Mouse (Mus musculus) megakaryocyte, embryonic 14.5 days (primary cell): ENCODE data around the gene Ptpdc1. TPM values are rescaled to one million over a fixed set of nuclear protein-coding genes. Genes with fewer than 3 reads are reported as not detected.

ENCODE experiments used
- H3K27me3 ChIP-seq: replicated peaks from 2 replicates; pipeline ENCODE3; 2012; ENCODE audit warnings: inconsistent platforms
- H3K36me3 ChIP-seq: replicated peaks from 2 replicates; pipeline ENCODE3; 2012; ENCODE audit warnings: low read length, inconsistent platforms, mixed read lengths
- H3K4me1 ChIP-seq: 2 replicates; pipeline ENCODE4 v1.6.1; 2012; ENCODE audit warnings: inconsistent platforms
- H3K4me3 ChIP-seq: replicated peaks from 2 replicates; pipeline ENCODE3; 2012; ENCODE audit warnings: moderate library complexity, mild to moderate bottlenecking, inconsistent platforms
- H3K9me3 ChIP-seq: 2 replicates; pipeline ENCODE4 v1.6.1; 2012; ENCODE audit warnings: inconsistent platforms
- FLI1 ChIP-seq: IDR thresholded peaks from 2 replicates; pipeline ENCODE4 v1.6.1; 2012; ENCODE audit warnings: low read length, inconsistent platforms, mixed read lengths
- GATA1 ChIP-seq: IDR thresholded peaks from 3 replicates; pipeline ENCODE4 v1.6.1; 2012; ENCODE audit warnings: mixed read lengths, low read length, inconsistent platforms, borderline replicate concordance
- polyA plus RNA-seq: library from polyadenylated mRNA; stranded (reverse); fragments of >175 nt; gene quantifications from 2 replicates; pipeline ENCODE4 v1.2.3, GENCODE M21; 2012; ENCODE audit warnings: low replicate concordance; ENCODE audit not compliant: insufficient read depth

The Ptpdc1 gene
- polyA plus RNA-seq, 1 experiment = not detected

DNA sequence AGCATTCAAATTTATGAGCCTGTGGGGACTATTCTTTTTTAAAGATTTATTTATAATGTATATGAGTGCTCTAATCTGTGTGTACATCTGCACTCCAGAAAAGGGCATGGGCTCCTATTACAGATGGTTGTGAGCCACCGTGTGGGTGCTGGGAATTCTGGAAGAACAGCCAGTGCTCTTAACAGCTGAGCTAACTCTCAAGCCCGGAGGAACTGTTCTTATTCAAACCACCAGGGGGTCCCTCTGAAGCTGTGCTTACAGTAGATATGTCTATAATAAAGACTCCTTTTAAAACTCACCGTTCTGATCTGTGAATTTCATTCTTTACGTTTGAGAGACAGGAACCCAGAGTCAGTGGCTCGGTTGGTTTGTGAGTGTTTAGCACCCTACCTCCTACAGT is 6.2 kb upstream of the Ptpdc1 start:
- H3K9me3 ChIP-seq = peaks cover 24% of the 10 kb centered on the region
- H3K4me1 ChIP-seq = no peaks in the 10 kb centered on the region
- no peak overlapping the region for H3K4me3 ChIP-seq
- peaks cover 27% of the 10 kb centered on the region for H3K27me3 ChIP-seq
- no peaks in the 10 kb centered on the region for H3K36me3 ChIP-seq
- TF ChIP-seq GATA1 (no peak), FLI1 (no peak)

DNA sequence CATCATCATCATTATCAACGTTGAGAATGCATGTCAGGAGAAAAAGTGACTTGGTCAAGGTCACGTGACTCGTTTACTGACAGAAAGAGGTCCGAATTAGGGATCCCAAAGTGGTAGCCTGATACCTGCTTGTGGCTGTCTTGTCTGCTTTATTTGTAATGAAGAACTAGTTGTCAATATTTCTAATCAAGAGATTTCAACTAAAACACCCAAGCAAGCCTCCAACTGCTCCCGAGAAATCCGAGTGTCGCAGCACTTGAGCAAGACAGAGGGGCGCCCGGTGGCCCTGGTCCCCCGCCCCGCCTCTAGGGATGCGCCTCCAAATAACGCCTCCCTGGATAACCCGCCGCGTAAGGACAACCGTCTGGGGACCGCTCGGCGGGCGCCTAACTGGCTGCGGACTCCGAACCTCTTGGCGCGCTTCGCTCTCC is 481 bp downstream of the Ptpdc1 start:
- peak overlapping the region; percentile 89 for H3K4me3 ChIP-seq
- H3K36me3 ChIP-seq = no peaks in the 10 kb centered on the region
- peaks cover 43% of the 10 kb centered on the region for H3K27me3 ChIP-seq
- H3K9me3 ChIP-seq = peaks cover 17% of the 10 kb centered on the region
- H3K4me1 ChIP-seq = peaks cover 11% of the 10 kb centered on the region
- TF ChIP-seq FLI1 = no peak

DNA sequence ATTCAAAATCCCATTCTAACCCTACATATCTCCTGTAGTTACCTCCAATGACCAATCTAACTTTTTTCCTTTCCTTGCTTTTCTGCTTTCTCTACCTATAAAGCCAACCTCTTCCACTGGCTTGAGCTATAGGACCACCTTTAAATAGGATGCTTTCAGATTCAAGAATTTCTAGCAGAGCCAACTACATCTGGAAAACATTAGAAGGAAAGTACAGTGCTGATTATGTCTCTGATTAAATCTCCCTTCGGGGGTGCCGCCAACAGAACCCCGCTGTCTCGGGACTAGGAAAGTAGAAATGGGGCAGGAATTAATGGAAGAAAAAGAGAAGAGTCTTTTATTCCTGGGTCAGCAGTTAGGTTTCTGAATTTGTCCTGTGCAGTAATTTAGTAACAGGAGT is 6.6 kb downstream of the Ptpdc1 start:
- Histone ChIP-seq H3K4me3 (no peak overlapping the region), H3K36me3 (no peaks in the 10 kb centered on the region), H3K27me3 (peaks cover 9% of the 10 kb centered on the region), H3K4me1 (no peaks in the 10 kb centered on the region), H3K9me3 (peaks cover 33% of the 10 kb centered on the region)
- TF ChIP-seq GATA1 = no peak
- no peak for TF ChIP-seq FLI1

DNA sequence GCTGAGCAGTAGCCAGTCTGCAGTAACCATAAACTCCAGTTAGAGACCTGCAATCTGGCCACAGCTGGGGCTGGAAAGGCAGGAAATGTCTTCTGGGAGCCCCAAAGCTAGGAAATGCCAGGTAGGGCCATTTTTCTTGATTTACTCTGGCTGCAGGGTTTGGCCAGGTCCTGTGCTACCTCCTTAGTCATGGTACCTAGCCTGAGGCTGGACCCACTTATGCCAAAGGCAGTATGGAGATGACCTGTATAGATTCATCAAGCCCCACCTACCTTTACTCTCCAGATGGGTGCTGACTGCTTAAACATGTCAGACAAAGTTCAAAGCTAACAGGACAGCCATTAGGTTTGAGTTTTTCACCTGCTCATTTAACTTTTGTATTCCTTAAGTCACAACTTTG is 7.7 kb downstream of the Ptpdc1 start:
- H3K36me3 ChIP-seq = no peaks in the 10 kb centered on the region
- H3K4me3 ChIP-seq = no peak overlapping the region
- H3K27me3 ChIP-seq = peaks cover 6% of the 10 kb centered on the region
- TF ChIP-seq FLI1 = no peak
- TF ChIP-seq GATA1 = no peak
- peaks cover 34% of the 10 kb centered on the region for H3K9me3 ChIP-seq
- no peaks in the 10 kb centered on the region for H3K4me1 ChIP-seq

DNA sequence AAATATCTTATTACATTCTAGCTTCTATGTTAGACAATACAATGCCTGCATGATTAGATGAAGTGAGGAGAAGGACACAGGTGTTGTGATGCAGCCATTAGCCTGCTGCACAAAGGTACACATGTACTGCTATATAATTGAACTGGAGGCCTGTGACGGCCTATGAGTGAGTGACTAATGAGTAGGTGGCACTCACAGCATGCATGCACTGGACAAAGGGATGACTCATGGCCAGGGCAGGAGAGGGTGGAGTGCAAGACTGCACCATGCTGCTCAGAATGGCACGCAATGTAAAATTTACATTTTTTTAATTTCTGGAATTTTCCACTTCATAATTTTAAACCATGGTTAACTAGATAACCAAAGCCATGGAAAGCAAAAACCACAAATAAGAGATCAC is 10.9 kb downstream of the Ptpdc1 start:
- peaks cover 34% of the 10 kb centered on the region for H3K9me3 ChIP-seq
- H3K36me3 ChIP-seq = no peaks in the 10 kb centered on the region
- no peaks in the 10 kb centered on the region for H3K4me1 ChIP-seq
- TF ChIP-seq GATA1 (no peak), FLI1 (no peak)
- H3K4me3 ChIP-seq = no peak overlapping the region
- H3K27me3 ChIP-seq = peaks cover 4% of the 10 kb centered on the region

DNA sequence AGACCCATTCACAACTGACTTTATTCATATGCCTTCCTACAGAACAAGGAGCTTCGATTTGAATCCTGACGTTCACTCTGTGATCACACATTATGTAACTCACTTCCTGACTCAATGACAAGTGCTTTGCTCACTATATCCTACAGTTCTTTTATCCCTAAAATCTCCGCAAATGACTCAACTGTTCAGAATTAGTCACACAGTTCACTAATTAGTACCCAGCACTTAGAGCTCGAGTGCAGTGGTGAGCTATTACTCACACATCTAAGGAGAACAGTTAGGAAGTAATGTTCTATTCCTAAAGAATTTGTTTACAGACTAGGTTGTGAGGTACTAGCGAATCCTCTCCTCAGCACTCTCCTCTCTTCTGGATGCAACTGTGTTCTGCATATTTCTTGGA is 16.4 kb downstream of the Ptpdc1 start:
- Histone ChIP-seq H3K4me3 (no peak overlapping the region), H3K36me3 (no peaks in the 10 kb centered on the region), H3K4me1 (no peaks in the 10 kb centered on the region), H3K27me3 (peaks cover 3% of the 10 kb centered on the region), H3K9me3 (peaks cover 3% of the 10 kb centered on the region)
- no peak for TF ChIP-seq FLI1
- TF ChIP-seq GATA1 = no peak

DNA sequence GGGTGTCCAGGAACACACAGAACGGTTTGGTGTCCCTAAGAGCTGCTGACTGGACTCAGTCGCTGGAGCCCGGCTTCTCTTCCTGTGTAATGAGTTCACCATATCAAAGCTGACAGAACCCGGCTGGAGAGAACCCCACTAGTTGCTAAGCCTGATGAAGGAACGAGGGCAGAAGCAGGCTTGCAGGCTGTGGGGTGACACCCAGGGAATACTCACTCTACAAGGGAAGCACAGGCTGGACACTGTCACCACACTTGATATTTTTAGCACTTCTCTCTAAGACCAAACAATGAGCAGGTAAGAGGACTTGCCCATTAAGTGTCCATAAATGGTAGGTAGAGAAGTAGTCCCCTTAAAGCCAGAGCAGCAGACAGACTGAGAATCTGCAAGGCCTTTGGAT is 20.9 kb downstream of the Ptpdc1 start:
- Histone ChIP-seq H3K4me3 (no peak overlapping the region), H3K9me3 (0 out of 2 replicates have a peak, but pooled peaks cover 3% of the 10 kb centered on the region), H3K27me3 (peaks cover 12% of the 10 kb centered on the region), H3K4me1 (peaks cover 7% of the 10 kb centered on the region; the same call in 1 of the 2 replicates), H3K36me3 (no peaks in the 10 kb centered on the region)
- TF ChIP-seq GATA1 (no peak), FLI1 (no peak)

DNA sequence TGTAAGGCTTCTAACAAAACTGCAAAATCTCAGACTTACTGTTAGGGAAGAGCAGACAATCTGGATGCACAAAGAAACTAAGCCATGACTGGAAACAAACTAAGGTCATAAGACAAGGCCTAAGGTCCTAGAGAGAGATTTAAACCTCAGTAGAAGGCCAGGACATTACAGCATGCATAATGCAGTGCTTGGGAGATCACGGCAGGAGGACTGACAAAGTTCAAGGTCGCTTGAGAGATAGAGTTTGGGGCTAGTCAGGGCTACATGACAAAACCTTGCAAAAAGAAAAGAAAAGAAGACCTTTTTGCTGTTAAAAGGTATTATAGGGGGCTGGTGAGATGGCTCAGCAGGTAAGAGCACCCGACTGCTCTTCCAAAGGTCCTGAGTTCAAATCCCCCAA is 22.2 kb downstream of the Ptpdc1 start:
- Histone ChIP-seq H3K27me3 (peaks cover 12% of the 10 kb centered on the region), H3K36me3 (no peaks in the 10 kb centered on the region), H3K4me3 (no peak overlapping the region), H3K4me1 (peaks cover 7% of the 10 kb centered on the region; the same call in 1 of the 2 replicates), H3K9me3 (0 out of 2 replicates have a peak, but pooled peaks cover 3% of the 10 kb centered on the region)
- TF ChIP-seq GATA1 (no peak), FLI1 (no peak)

DNA sequence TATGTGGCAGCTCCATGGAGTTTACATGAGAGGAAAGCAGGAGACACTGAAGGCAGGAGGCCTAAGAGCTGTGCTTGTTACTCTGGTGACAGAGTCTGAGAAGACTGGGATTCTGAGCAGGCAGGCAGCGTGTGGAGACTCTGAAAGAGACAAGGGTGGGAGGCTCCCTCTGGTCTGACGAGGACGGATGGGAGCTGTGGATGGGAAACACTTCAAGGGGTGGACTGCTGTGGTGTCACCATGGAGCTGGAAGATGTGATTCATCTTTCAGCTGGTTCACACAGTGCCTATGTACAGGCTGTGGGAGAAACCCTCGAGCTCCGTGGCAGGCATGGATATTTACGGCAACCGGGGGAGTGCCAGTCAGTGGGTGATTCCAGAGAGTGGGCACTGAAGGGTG is 30.9 kb downstream of the Ptpdc1 start:
- Histone ChIP-seq H3K9me3 (no peaks in the 10 kb centered on the region), H3K4me1 (no peaks in the 10 kb centered on the region), H3K4me3 (no peak overlapping the region), H3K36me3 (no peaks in the 10 kb centered on the region), H3K27me3 (peaks cover 23% of the 10 kb centered on the region)
- TF ChIP-seq FLI1 (no peak), GATA1 (no peak)

DNA sequence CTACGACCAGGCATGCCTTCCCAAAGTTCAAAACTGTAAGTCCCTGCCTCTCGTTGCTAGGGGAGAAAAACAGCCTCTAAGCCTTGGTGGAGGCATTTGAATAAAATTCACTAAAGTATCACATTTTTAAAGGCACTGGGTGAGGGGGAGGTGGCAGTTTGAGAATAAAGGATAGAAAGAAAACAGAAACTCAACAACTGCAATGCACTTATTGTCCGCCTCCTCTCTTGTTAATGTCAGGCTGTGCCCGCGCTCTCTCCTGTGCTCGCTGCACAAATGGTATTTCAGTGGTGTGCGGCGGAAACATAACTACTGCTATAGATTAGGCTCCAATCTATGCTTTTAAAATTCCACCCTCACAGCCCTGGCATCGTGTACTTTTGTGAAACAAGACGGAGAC is 31.4 kb downstream of the Ptpdc1 start:
- Histone ChIP-seq H3K9me3 (no peaks in the 10 kb centered on the region), H3K4me1 (no peaks in the 10 kb centered on the region)
- TF ChIP-seq FLI1 = no peak
- no peak for TF ChIP-seq GATA1

DNA sequence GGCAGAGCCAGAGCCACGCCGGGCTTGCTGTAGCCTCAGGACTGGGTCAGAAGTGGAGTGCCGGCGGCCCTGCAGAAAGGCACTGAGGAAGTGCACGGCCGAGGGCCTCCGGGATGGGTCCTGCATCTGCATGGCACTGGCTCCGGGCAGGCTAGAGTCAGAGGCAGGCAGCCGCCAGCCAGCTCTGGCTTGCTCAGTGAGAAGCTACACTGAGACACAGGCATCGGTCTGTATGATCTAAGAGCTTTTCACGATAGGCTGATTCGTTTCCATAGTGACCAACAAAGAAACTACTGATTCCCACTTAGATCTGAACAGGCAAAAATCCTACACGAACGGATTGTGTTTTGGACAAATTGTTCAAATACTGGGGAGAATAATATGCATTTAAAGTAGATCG is 32.3 kb downstream of the Ptpdc1 start:
- TF ChIP-seq FLI1 (no peak), GATA1 (no peak)
- Histone ChIP-seq H3K36me3 (no peaks in the 10 kb centered on the region), H3K4me1 (no peaks in the 10 kb centered on the region), H3K4me3 (no peak overlapping the region), H3K9me3 (no peaks in the 10 kb centered on the region), H3K27me3 (peaks cover 26% of the 10 kb centered on the region)

More for the DNA sequence above, 31.4 kb downstream of the Ptpdc1 start:
- Histone ChIP-seq H3K36me3 (no peaks in the 10 kb centered on the region), H3K27me3 (peaks cover 23% of the 10 kb centered on the region), H3K4me3 (no peak overlapping the region)
